Mouse (Mus musculus) v-Abl transformed pro-B cells (cell line): ENCODE measurements around the gene Armc6.

Source experiments
- in situ Hi-C, 2 experiments: fragments of 400-800 bp; cut with MboI; formaldehyde crosslinking; loops; one replicate each; pipeline ENCODE4 v1.15.1; 2025; ENCODE audit not compliant: unreplicated experiment in 2 of 2

Gene Armc6

DNA sequence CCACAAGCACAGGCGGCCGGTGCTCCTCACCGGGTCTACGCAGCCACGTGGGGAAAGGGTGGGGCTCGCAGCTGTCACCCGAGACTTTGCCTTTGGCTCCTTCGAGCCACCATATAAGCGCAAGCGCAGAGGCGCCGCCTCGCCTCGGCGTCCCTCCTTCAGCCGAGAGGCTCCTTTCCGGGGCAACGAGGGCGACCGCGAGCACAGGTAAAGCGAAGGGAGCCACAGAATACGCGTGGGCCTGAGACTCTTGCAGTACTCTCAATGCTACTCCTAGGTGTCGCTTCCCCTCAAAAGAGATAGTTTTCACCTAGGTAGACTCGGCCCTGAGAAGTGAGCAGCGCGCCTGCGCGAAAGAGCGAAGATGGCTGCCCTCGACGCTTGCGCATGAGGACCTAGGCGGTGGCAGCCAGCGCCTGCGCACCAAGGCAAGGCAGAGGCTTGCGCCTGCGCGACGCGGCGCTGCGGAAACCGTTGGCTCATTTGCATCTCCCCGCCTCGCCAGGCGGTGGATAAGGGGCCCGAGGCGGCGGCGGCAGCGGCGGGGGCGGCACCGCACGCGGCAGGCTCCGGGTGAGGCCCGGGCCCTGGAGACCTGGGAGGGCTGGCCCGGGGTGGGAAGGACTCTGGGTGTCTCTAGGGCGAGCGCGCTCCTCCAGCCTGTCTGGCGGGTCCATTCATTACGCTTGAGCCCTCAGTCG is at the start of gene Armc6, which contains the start of gene Sugp2:
Gene Armc6, minus strand, starts transcription at position 387 of the 701 bp plus-strand sequence.
Gene Sugp2, plus strand, starts transcription at position 147 of the 701 bp plus-strand sequence.
- in situ Hi-C loops, result no loop called here

DNA sequence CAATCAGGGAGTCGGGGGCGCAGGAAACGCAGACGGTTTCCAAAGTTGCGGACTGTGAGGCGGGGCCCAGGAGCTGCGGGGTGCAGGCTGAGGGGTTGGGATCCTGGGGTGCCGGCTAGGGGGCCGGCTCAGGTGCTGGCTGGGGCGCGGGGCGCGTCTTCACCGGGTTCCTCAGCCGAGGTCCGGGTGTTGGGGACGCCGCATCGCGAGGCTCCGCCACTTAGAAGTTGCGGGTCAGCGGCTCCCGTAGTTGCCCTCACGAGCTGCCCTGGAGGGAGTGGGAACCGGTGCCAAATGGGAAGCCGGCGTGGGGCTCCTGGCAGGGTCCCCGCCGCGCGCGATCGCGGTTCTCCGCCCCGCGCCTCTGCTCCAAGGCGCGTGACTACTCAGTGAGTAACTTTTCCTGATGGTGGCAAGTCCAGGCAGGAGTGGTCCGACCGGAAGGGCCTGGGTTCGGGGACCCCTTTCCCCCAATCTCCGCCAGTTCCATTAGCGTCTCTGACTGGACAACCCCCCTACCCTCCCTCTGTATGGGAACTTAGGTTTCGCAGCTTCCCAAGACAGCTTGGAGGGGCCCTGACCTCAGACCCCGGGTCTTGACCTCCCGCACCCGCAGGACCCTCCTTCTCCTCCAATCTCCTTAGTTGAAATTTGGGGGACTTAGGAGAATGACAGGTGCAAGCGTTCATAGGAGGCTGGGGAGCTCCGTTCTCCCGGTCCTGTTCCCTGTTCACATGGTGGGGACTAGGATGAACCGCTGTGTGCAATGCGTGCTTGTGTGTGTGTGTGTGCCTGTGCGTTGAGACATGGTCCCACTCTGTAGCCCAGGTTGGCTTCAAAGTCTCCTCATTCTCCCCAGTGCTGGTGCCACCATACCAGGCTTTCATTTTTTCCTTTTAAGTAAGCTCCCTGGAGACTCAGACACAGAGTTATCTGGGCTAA is 49.1 kb upstream of the Armc6 start:
- in situ Hi-C loops, result no loop called here

DNA sequence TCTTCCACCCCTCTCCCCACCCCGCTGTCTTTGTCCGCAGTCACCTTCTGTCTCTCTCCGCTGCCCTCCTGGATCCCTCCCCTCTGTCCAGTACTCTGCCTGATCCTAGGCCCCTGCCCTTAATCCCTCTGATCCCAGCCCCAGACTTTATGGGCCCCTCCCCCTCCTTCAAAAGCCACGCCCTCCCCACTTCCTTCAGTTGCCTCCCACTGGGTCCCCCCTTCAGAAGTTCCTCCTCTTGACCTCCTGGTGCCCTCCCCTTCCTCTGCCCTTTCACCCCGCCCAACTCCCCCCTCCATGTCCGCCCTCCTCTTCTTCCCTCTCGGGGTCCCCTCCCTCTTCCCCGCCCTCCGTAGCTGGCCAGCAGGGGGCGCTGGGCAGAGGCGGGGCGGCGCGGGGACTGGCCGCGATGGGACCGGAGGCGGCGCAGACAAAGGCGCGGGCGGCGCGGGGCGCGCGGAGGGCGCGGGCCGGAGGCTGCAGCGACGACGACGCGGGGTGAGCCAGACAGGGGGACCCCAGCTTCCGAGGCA is 48.4 kb upstream of the Armc6 start, which contains the start of gene Homer3:
Gene Homer3, plus strand, starts transcription at position 225 of the 533 bp plus-strand sequence.
- in situ Hi-C loops, result no loop called here

DNA sequence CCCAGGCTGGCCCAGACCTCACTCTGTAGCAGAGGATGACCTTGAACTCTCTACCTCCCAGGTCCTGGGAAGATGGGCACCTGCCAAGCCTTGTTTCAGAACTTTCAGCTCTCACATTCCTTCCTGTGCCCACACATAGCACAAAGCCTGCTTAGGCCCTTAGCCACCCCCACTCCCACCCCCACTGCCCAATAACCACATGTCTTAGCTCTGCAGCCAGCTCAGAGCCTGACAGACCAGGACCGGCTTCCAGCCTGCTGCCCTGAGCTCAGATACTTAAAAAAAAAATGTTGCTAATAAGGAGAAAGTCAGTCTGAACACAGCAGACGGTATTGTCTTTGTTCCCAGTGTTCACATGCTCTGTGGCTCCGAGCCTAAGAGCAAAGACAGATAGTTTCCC is 46.7 kb upstream of the Armc6 start:
- in situ Hi-C loops, result no loop called here

DNA sequence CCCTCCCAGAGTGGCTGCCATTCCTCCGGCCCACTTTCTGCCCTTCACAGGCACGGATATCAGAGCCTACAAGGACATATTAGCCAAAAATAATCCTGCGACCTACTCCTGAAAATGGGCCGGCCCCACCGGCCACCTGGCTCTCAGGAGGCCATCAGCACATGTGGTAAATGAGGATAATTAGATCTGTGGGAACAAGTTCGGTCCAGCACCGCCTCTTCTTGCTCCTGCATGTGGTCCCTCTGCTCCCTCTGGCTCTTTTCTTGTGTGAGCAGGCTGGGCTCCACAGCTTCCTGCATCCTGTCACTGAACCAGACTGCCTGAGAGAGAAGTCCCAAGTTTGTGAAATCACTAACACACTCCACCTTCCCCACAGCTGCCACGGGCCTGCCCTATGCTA is 45.0 kb upstream of the Armc6 start:
- in situ Hi-C loops, result no loop called here

DNA sequence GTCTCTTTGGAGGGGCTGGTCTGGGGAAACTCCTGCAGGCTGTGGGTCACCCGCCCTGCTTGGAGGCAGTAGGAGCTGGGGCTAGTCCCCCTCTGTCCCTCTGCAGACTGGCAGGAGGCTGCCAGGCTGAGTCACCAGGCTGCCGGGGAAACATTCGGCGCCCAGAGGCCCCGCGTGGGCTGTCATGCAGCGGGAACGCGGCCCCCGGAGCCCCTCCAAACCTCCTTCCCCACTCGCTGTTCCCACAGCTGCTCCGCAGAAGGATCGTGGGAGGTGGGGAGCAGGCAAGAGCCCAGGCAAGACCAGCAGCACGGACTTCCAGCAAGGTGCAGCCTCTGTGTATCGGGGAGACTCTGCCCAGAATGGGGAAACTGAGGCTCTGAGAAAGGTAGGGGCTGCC is 43.9 kb upstream of the Armc6 start:
- in situ Hi-C loops, result no loop called here

DNA sequence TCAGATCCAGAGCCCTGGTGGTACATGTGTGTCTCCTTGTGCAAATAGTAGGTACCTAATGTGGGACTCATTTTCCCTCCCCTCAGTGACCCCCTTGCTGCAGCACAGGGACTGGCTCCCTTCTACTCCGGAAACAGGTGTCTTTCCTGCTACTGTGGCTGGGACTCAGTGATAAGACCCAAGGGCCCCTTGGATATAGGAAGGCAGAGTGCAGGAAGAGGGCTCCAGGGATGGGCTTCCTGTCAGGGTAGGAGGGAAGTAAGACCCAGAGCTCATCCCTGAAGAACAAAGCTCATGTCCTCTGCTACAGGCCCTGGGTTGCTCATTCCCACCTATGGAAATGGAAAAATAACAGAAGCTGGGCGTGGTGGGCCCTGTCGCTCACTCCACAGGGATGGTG is 42.2 kb upstream of the Armc6 start:
- in situ Hi-C loops, result no loop called here

DNA sequence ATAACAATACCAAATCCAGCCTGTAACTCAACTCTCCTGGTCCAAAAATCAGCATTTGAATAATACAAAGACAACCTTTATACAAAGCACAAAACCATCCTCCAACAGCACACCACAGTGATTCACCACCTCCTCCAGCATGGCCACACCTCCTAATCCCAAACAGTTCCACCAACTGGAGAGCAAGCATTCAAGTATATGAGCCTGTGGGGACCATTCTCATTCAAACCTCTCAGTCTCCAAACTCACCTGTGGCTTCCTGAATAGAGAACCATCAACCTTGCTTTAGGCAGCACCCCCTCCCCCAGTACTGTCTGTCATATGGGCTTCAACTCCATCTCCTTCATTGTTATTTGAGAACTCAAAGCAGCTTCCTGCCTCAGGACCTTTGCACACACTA is 40.1 kb upstream of the Armc6 start:
- in situ Hi-C loops, result no loop called here

DNA sequence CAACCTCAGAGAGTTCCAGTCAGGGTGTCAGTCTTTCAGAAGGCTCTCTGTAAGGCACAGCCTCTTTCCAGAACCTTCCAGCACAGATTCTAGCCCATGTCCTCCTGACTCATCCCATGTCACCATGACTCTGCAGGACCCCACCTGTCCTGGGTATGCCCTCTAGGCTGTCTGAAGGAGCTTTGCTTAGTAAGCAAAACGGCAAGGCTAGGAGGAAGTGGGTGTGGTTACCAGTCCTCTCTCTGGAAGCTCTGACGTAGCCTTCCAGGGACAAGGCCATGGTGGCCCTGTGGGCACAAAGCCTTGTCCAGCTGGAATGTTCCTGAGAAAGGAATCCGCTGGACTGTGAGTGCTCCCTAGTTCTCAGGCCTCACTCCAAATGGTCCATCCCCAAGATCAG is 38.7 kb upstream of the Armc6 start:
- in situ Hi-C loops, result no loop called here

DNA sequence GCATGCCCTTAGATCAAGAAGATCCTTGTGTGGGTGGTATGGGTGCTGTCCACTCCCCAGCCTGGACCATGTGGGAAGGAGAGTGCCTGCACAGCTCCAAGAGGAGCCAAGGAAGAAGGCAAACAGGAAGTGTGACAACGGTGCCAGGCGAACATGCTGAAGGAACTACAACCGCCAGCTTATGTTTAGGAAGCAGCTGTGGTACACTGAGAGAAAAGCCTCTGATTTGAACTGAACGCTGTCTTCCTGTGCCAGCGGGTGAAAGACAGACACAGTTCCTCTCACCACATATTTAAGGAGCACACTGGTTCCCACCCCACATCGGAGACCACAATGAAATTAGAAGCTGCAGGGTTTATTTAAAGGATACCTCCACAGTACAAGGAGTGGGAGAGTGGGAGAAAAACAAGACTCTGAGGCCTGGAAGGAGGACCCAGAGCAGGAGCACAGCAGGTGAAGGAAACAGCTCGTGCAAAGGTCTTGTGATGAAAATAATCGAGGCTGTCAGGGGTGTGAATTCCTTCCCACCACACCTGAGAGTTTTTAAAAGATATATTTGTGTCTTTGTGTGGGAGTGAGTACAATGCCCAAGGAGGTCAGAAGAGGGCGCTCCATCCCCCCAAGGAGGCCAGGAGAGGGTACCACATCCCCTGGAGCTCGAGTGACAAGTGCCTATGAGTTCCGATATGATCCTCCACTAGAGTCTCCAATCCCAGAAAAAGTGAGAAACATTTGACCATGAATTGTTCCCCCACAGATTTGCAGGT is 34.7 kb upstream of the Armc6 start:
- in situ Hi-C loops, result no loop called here

DNA sequence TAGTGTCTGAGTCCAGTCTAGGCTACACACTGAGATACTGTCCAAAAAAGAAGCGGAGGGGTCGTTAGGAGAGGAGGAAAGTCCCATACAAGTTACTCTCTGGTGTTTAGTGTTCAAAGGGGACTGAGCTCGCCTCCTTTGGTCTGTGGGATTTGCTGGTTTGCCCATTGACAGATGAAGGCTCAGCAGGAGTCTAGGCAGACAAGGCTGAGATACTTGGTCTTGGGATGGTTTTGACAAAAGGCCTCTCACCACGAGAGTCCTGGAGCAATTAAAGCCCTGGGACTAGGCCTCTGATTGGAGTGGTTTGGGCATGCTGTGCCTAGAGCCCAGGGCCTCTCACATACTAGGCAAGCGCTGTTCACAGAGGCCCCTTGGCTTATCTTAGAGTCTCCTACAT is 34.0 kb upstream of the Armc6 start:
- in situ Hi-C loops, result no loop called here

DNA sequence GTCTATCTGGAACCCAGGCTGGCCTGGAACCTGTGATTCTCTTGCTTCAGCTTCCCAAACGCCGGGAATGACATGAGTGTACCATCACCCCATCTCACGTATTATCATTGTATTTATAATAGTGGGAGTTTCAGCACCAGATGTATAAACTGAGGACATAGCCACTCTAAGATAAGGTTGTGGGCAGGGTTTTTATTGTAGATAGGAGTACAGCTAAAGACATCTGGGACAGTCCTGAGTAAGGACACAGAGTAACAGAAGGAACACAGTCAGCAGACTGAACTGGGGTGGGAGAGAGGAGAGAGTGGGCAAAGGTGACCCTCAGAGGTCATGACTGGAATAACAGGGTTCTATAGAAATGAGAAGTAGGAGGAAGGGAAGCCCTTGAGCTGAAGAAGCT is 33.4 kb upstream of the Armc6 start:
- in situ Hi-C loops, result no loop called here

DNA sequence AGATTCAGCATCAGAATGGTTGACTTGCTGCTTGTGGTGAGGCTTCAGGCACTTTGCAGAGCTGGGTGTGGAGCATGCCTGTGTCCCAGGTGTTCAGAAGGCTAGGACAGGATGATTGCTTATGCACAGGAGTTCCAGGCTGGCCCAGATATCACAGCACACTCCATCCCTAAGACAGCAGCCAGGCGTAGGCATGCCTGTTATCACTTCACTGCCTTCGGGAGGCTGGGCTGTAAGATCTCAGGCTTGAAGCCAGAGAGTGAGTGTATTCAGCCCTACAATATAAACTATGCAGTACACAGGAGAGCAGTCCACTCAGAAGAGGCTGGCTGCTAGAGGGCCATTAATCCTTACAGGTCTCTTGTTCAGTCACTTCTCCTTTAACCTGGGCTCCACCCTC is 24.8 kb upstream of the Armc6 start:
- in situ Hi-C loops, result no loop called here

DNA sequence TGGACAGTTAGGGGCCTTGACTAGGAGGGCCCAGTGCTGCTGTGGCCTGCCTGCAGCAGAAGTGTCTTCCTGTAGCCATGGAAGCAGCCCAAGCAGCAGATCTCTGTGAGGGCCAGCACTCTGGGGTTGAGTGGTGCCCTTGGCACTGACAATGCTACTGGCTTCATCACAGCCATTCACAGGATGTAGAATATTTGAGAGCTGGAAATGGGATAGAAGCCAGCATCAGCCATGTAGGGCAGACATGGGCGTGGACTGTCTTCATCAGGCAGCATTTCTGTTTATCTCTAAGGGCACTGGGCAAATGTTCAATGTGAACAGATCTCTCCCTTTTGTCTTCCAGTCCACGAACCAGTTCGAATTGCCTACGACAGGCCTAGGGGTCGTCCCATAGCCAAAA is 24.3 kb upstream of the Armc6 start:
- in situ Hi-C loops, result no loop called here

DNA sequence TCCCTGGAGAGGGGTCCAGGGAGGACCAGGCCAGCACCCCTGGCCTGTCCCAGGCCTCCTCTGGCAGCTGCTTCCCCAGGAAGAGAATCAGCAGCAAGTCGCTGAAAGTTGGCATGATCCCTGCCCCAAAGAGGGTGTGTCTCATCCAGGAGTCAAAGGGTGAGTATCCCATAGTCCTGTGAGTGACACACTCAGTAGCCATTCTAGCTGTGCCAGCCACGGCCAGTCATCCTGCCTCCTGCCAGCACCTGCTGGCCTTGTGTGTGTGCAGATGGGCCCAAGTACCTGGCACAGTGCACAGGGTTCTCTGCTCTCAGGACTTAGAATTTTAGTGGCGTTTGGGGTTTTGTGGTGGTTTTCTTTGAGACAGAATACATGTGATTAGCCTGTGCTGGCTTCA is 23.2 kb upstream of the Armc6 start:
- in situ Hi-C loops, result no loop called here

DNA sequence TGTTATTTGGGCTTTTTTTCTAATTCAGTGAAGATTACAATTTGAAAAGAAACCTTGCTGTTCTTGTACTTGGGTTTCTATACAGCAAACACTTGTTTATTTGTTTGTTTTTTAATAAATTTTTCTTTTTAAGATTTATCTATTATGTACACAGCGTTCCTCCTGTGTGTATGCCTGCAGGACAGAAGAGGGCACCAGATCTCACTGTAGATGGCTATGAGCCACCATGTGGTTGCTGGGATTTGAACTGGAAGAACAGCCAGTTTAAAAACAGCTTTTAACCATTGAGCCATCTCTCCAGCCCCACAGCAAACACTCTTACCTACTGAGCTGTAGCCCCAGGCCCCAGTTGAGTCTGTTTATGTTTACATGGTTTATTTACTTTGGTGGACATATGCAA is 20.4 kb upstream of the Armc6 start:
- in situ Hi-C loops, result no loop called here

DNA sequence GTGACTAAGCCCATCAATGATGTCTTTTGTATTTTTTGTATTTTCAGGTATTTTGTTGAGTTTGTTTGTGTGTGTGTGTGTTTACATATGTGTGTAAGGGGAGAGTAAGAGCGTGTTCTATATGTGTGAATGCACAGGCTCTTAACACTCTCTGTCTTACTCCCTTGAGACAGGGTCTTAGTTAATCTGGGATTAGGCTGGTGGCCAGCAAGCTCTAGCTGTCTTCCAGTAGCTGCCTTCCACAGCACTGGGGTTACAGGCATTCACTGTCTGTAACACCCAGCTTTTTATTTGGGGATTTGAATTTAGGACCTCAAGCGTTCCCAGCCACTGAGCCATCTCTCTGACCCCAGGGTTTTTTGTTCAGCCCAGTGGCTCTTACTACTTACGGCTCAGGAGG is 13.6 kb upstream of the Armc6 start:
- in situ Hi-C loops, result no loop called here

DNA sequence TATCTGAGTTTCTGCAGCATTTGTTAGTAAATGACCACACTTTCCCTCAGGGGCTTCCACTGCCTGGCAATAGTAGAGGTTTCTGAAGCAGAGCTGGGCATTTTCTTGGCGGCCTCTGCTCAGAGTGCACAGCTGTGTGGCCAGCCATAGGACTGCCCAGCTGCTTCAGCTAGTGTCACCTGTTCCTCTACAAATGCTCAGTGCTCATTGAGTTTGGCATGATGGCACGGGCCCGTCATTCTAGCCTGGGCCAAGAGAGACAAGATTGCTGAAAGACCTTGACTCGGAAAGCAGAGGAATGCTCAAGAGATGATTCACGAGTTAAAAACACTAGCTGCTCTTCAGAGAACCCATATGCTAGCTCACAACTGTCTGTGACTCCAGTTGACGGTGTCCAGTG is 12.4 kb upstream of the Armc6 start:
- in situ Hi-C loops, result no loop called here

DNA sequence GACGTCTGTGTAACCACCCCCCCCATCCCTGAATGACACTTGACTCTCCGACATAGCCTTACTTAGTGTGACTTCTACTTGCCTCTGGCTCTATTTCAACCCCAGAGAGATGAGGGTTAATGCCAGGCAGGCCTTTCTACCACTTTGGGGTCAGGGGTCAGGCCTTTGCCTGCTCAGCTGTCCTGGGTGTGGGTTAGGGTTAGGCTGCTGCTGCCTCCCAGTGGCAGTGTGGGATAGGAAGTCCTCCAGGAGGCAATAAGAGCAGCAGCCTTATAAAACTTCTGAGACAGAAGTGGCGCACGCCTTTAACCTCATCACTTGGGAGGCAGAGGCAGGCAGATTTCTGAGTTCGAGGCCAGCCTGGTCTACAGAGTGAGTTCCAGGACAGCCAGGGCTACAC is 6.4 kb upstream of the Armc6 start:
- in situ Hi-C loops, result no loop called here

DNA sequence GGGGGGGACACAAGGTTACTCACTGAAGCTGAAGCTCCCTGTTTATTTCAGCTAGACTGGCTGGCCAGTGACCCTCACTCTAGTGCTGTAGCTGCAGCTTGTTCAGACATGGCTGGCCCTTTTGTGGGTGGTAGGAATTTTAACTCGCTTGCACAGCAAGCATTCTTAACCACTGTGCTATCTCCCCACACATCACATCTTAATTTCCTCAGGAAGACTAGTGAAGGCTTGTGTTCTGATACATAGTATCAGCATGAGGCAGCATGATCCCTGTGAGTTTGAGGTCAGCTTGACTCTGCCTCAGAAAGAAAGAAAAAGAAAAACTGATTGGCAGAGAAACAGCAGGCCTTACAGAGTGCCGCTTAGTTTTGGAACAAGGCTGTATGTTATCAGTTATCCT is 3.6 kb upstream of the Armc6 start:
- in situ Hi-C loops, result no loop called here

DNA sequence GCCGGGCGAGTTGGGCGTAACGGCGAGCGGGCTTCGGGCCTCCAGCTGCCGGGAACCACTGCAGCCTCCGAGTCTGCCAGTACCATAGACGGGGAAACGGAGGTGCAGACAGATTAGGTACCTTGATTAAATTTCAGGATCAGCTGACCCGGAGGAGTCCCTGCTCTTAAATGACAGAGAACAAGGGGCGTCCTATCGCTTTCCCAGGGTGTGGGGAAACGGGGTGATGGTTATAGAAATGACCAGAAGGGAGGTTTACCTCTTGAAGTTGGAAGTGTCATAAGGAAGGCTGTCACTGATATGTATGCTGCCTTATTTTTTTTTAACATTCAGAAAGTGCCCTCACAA is 489 bp upstream of the Armc6 start:
- in situ Hi-C loops, result no loop called here
